Mouse (Mus musculus): ENCODE measurements around the gene Pxk.

GRCm38 (mm10) chr14:8108976-8109375 lies 11.0 kb downstream of the Pxk start:
- TF ChIP-seq CTCF (IDR thresholded peaks at IDR 0.05): no peak
- TF ChIP-seq POLR2A (IDR thresholded peaks at IDR 0.05; ENCODE audit: insufficient read depth, low read depth, low read length): no peak
- no peak for TF ChIP-seq EP300 (IDR thresholded peaks at IDR 0.05; ENCODE audit: insufficient read depth, low read depth, low read length)

Data from heart, adult 2 months (tissue).